Mouse (Mus musculus) lung, postnatal 25 days (tissue): Measurements from ENCODE around the gene March8.
A peak's percentile ranks its signal among the peaks of the same experiment; 100 is the strongest.

Experiments
- DNase-seq: peaks from one replicate; pipeline ENCODE4 v3.0.0; 2022; ENCODE audit warnings: low spot score

March8 gene

DNA sequence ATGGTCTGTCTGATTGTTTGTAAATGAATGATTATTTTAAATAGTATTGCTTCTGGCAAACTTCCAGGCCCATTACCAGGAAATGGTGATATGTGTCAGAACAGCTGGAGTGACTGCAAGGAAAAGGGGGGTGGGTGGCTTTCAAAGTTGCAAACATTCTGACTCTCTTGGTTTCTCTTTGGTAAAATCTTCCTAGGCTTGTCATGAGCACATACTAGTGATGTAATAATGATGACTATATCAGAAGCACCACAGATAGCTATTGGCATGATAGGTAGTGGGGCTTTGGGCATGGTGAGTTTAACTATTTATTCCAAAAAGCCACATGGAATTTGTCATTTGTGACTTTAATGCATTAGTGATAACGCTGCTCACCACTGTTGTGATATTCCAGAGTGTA lies 36.3 kb downstream of the March8 start:
- no peak for DNase-seq

DNA sequence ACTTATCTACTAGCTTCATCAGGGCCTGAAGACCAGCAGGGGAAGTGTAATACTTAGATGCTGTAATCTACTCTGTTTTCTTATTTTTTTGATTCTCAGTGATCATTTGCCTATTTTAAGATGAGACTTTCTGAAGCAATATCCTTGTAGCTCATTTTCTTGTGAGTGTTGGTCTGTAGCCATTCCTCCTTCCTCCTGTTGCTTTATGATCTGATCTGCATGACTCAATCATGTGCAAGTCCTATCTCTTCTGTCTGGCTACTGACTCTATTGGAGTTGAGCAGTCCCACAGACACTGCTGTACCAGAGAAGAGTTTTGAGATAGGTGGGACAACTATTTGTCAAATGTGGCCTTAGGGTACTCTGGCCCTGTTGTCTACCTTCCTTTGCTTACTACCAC lies 36.8 kb downstream of the March8 start:
- DNase-seq: no peak

GRCm38 (mm10) chr6:116378892-116379291 lies 41.1 kb downstream of the March8 start:
- no peak for DNase-seq

DNA sequence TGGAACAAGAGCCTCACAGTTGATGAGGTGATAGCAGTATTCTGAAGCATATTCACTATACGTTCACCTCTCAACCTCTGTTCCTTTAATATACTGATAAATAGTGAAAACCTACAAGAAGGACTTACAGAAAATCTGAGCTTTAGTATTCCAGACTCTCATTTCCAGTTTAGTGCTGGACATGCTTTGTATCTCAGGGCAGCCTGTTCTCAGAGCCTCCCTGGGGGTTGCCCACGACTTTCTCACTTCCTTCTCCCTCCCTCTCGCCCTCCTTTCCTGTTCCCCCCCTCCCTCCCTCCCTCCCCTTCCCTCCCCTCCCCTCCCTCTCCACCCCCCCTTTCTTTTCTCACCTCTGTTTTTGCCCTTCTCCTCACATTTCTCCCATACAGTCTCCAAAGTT lies 42.3 kb downstream of the March8 start:
- DNase-seq: no peak

GRCm38 (mm10) chr6:116381605-116382004 lies 43.8 kb downstream of the March8 start:
- DNase-seq: no peak

GRCm38 (mm10) chr6:116383582-116383981 lies 45.8 kb downstream of the March8 start:
- no peak for DNase-seq

DNA sequence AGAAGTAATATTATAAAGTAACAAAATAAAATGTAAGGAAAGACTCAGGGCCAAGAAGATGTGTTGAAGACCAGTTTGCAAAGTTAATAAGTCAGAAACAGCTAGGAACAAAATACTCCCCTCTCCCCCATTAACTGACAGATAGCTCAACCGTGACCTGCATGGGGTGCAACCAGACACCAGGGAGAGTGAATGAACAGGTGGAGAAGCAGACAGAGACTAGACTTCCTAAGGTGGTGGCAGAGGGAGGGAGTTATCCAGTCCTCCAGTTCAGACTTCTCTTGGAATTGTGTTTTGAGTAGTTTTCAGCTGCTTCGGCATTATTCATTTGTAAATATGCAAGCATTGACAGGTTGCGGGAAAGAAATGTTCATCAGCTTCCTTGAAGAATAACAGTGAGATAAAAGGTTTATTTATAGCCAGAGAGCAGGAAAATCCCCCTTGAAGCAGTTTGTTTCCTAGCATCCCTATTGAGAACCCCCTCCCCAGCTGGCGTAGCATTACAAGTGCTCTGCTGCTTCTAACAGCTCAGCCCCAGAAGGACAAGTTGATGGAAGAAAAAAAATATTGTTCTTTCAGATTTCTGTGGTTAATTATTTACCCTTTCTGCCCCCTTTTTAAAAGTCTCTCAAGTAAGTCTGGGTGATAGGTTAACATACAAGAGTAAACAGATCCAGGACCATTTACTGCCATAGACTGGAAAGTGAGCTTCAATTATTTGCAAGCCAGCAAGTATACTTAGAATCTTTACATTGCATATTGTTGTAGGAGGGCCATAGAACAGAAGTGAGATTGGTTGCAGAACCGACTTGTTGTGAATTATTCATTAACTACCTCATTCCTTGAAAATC lies 47.6 kb downstream of the March8 start:
- DNase-seq: peak; percentile 21

DNA sequence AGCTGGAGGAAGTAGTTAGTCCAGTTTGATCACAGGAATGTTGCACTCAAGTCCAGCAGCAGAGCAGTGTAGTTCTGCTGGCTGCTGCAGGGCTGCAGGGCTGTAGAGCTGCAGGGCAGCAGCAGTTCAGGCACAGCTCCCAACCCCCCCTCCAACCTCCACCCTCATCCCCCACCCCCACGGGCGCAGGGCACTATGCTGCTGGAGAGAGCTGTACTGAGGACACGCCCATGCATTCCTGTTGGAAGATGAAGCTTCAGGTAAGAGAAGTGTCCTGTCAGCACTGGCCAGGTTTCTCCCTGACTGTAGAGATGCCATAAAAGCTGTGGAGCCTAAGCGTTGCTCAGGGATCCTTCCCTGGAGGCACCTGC lies 48.2 kb downstream of the March8 start:
- no peak for DNase-seq

GRCm38 (mm10) chr6:116386506-116386905 lies 48.7 kb downstream of the March8 start:
- no peak for DNase-seq

- DNase-seq: no peak
Observed at GRCm38 (mm10) chr6:116388068-116388467, 50.2 kb downstream of the March8 start.

GRCm38 (mm10) chr6:116389481-116389880 lies 51.7 kb downstream of the March8 start:
- no peak for DNase-seq

DNA sequence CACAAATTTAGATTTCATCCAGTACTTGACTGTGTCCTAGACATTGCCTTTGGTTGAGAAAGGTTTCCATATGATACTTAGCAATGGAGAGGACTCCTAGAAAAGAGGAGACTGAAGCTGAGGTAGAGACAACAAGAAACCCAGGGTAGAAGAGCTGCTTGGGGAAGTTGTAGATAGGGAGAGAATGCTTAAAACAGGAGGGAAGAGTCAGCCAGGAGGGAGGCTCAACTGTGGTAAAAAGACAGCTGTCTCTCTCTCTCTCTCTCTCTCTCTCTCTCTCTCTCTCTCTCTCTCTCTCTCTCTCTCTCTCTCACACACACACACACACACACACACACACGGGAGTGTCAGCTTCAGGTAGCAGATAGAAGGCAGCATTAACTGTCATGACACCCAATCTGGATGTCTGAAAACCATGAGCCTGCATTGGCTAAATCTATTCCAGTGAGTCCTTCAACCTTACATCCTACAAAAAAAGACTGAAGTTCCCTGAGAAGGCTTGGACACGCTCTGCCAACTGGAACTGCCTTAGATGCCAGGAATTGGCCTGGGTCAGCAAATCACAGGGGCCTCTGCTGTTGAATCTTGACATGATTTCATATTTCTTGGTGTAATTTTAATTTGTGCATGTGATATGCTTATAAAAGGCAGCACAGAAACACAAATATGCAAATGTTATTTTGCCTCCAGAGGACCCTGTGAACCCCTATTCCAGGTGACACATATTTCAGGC lies 57.3 kb downstream of the March8 start:
- DNase-seq: no peak

DNA sequence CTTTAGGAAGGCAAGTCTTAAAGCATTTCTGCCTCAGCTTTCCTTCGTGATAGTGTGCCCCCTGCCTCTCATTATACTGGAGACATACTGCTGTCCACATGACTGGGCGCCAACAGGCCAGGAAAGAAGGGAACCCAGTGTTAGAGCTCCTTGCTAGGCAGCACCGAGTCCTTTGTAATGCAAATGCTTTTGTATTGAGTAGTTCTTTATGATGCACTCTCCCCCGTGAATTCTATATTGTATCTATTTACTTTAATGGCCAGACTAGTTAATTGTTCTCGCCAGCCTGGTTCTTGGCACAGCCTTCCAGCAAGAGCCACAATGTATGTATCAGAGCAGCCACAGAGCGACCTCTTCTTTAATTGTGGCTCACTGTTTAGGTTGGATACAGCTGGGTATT lies 59.8 kb downstream of the March8 start:
- no peak for DNase-seq

- no peak for DNase-seq
Observed at GRCm38 (mm10) chr6:116398136-116398535, 60.3 kb downstream of the March8 start.

- DNase-seq: no peak
Observed at GRCm38 (mm10) chr6:116401746-116402423, 64.1 kb downstream of the March8 start.

DNA sequence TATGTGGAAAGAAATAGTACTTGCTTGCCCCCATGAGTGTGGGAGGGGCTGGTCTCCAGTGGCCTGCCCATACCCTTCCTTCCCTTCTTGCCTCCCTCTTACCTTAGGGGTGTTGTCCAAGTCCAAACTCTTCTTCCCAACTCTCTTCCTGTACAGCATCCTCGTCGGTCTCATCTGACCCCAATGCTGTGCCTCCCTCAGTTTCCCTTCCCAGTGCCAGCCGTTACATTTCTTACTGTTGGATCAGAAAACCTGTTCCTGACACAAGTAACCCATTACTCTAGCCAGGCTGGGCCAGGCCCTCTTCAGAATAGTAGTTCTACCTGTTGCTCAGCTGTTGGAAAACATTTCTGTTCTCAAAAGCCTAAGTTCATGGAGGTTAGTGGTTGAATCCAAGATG lies 64.6 kb downstream of the March8 start:
- no peak for DNase-seq

GRCm38 (mm10) chr6:116405243-116405642 lies 67.4 kb downstream of the March8 start:
- no peak for DNase-seq

DNA sequence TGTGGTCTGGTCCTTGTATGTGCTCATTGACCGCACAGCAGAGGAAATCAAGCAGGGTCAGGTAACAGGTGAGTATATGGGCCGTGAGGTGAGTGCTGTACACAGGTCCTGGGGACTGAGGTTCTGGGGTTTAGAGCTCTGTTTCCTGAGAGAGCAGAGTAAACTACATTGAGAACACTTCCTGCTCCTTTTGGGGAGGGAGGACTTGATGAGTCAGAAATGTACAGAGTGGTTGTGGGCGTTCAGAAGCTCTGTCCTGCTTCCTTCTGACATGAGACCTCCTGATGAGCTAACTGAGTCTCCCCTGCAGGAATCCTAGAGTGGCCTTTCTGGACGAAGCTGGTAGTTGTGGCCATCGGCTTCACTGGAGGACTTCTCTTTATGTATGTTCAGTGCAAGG lies 67.9 kb downstream of the March8 start:
- DNase-seq: no peak

- DNase-seq: no peak
Observed at GRCm38 (mm10) chr6:116406152-116406551, 68.3 kb downstream of the March8 start.

GRCm38 (mm10) chr6:116406680-116407079 lies 68.9 kb downstream of the March8 start:
- no peak for DNase-seq

GRCm38 (mm10) chr6:116407216-116407615 lies 69.4 kb downstream of the March8 start:
- DNase-seq: no peak

GRCm38 (mm10) chr6:116407956-116408657 lies 70.3 kb downstream of the March8 start:
- DNase-seq: no peak
